Mouse (Mus musculus) small intestine, adult 2 months (tissue): ENCODE measurements at regions not wholly inside any gene's neighbourhood (a gene's known extent, or its start where the extent isn't known, plus 50 kb on each side); places are given as distances from the start of the nearest gene placed in this dataset.
A peak's percentile ranks its signal among the peaks of the same experiment; 100 is the strongest.

Experiments
- H3K27ac ChIP-seq: fragments of 200-500 bp; 2 replicates; pipeline ENCODE4 v1.5.1; 2012; ENCODE audit warnings: low read depth, low read length, control low read depth, inconsistent platforms; ENCODE audit not compliant: insufficient read depth
- H3K27me3 ChIP-seq: fragments of 200-500 bp; 2 replicates; pipeline ENCODE4 v1.6.1; 2012; ENCODE audit warnings: mild to moderate bottlenecking, moderate library complexity, low read length, inconsistent platforms; ENCODE audit not compliant: control insufficient read depth, insufficient read depth
- H3K36me3 ChIP-seq: fragments of 200-500 bp; 2 replicates; pipeline ENCODE4 v1.6.1; 2012; ENCODE audit warnings: mild to moderate bottlenecking, low read length, control low read depth, inconsistent platforms; ENCODE audit not compliant: control insufficient read depth, insufficient read depth
- H3K4me1 ChIP-seq: fragments of 200-500 bp; 2 replicates; pipeline ENCODE4 v1.6.1; 2012; ENCODE audit warnings: low read length, inconsistent platforms, mixed read lengths; ENCODE audit not compliant: control insufficient read depth, insufficient read depth, insufficient read length
- H3K4me3 ChIP-seq: fragments of 200-500 bp; 2 replicates; pipeline ENCODE4 v1.5.1; 2012; ENCODE audit warnings: low read depth, mild to moderate bottlenecking, control low read depth, inconsistent platforms, low read length, moderate library complexity
- CTCF ChIP-seq: fragments of 200-500 bp; IDR thresholded peaks from 2 replicates; pipeline ENCODE4 v1.5.1; 2012; ENCODE audit warnings: low read depth, mild to moderate bottlenecking, control low read depth, inconsistent platforms, low read length, moderate library complexity, mixed read lengths; ENCODE audit not compliant: insufficient replicate concordance, insufficient read length; ENCODE audit errors: extremely low read depth
- POLR2A ChIP-seq: fragments of 200-500 bp; IDR thresholded peaks from 2 replicates; pipeline ENCODE4 v1.6.1; 2012; ENCODE audit warnings: low read depth, mild to moderate bottlenecking, control low read depth, inconsistent platforms, low read length, moderate library complexity
- WGBS: fragments of 180-500 bp; shearing (Covaris S2); methylation state at CpG from one replicate; pipeline ENCODE4 v1.1.7; 2018; 5-methylcytosine and 5-hydroxymethylcytosine counted together

GRCm38 (mm10) chr13:107668509-107668908 is 375.7 kb upstream of the Smim15 start:
- TF ChIP-seq POLR2A, result no peak
- no peak for TF ChIP-seq CTCF
- H3K4me3 ChIP-seq, result no peak overlapping the region
- H3K36me3 ChIP-seq, result no peaks in the 10 kb centered on the region
- H3K27me3 ChIP-seq, result no peaks in the 10 kb centered on the region
- no peak overlapping the region for H3K27ac ChIP-seq
- no peaks in the 10 kb centered on the region for H3K4me1 ChIP-seq
- 67% methylated on average over 4 of the region's 5 CpGs for WGBS

GRCm38 (mm10) chr13:107665775-107666174 is 378.5 kb upstream of the Smim15 start:
- TF ChIP-seq CTCF (no peak), POLR2A (no peak)
- Histone ChIP-seq H3K4me3 (no peak overlapping the region), H3K27ac (no peak overlapping the region), H3K36me3 (no peaks in the 10 kb centered on the region), H3K4me1 (no peaks in the 10 kb centered on the region), H3K27me3 (no peaks in the 10 kb centered on the region)
- 32% methylated on average over 6 of the region's 6 CpGs for WGBS

DNA sequence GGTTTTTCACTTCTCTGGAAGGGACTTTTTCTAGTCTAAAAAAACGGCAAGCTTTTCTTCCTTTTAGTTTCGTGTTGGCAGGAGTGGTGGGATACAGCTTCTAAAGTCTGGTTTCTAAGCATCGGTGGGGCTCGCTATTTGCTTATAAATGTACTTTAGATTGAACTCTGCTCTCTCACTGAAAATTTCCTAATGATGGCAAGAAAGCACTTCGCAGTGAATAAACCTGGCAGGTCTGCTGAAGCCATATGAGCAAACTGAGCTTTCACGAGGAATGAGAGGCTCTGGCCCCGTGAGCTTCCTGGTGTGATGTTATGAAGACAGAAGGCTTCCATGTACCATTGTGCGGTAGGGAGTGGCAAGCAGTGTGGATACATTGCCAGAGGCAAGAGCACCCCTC is 380.0 kb upstream of the Smim15 start:
- H3K27me3 ChIP-seq, result no peaks in the 10 kb centered on the region
- TF ChIP-seq POLR2A (no peak), CTCF (no peak)

GRCm38 (mm10) chr13:107663745-107664144 is 380.5 kb upstream of the Smim15 start:
- no peaks in the 10 kb centered on the region for H3K36me3 ChIP-seq
- H3K27me3 ChIP-seq, result no peaks in the 10 kb centered on the region
- TF ChIP-seq CTCF (no peak), POLR2A (no peak)
- no peaks in the 10 kb centered on the region for H3K4me1 ChIP-seq
- 63% methylated on average over 12 of the region's 12 CpGs for WGBS
- H3K4me3 ChIP-seq, result no peak overlapping the region
- H3K27ac ChIP-seq, result no peak overlapping the region

More for the DNA sequence above, 380.0 kb upstream of the Smim15 start:
- Histone ChIP-seq H3K4me3 (no peak overlapping the region), H3K36me3 (no peaks in the 10 kb centered on the region), H3K27ac (no peak overlapping the region), H3K4me1 (no peaks in the 10 kb centered on the region)
- WGBS, result 44% methylated on average over 8 of the region's 8 CpGs

DNA sequence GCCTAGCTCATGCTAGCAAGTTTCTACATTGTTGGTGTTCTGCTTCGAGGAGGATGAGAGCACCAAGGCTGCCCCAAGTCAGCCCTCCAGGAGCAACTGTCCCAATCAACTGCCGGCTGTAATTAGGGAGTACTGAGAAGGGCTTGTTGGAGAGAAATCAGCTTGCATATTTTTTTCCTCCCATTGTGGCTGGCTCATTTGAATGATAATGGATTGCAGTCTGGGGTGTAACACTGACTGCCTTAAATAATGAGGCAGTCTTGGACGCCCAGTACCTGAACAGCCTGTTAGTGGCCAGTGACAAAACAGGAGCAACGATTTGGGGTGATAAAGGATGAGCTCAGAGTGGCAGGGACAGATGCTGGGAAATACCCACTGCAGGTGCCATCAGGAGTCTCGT is 382.8 kb upstream of the Smim15 start:
- Histone ChIP-seq H3K27me3 (no peaks in the 10 kb centered on the region), H3K27ac (no peak overlapping the region), H3K4me3 (no peak overlapping the region), H3K36me3 (no peaks in the 10 kb centered on the region), H3K4me1 (no peaks in the 10 kb centered on the region)
- WGBS, result 49% methylated on average over 5 of the region's 5 CpGs
- TF ChIP-seq POLR2A (no peak), CTCF (no peak)

DNA sequence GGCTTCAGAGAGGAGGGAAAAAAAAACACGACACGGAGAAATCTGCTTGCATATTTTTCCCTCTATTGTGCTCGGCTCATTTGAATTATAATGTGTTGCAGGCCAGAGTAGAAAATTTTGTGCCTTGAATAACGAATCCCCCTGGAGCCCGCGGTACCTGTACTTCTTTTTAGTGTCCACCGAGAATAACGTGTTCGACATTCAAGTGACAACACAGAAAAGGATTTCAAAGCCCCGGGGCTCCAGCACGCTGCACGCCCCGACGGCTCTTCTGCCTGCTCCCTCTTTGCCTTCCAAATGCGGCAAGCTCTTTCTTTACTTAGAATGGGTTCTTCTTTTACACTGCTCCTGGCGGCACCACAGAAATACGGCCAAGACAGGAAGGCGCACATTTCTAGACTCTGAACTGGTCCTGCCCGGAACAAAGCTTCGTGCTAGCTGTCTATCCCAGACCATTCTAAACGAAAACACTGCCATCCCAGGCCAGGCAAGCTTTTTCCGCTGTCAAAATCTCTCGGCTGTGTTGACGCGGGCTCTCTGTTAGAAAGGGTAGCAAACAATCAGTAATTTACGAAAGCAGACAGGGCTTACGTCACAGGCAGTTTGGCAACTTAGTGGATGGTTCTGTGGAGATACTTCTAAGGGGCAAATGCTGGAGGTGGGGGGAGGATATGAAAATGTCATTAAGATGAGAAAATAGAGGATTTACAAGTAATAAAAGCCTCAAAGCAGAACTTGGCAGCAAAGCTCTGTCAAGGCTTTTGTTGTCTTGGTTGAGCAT is 398.2 kb upstream of the Smim15 start:
- 7% methylated on average over 27 of the region's 27 CpGs for whole genome bisulfite sequencing
- peaks cover 25% of the 10 kb centered on the region for H3K27me3 ChIP-seq
- peak overlapping the region; percentile 33 for H3K4me3 ChIP-seq
- no peak for TF ChIP-seq CTCF
- no peak for TF ChIP-seq POLR2A
- H3K36me3 ChIP-seq, result no peaks in the 10 kb centered on the region
- H3K4me1 ChIP-seq, result peaks cover 6% of the 10 kb centered on the region; the same call in 1 of the 2 replicates
- H3K27ac ChIP-seq, result no peak overlapping the region

GRCm38 (mm10) chr13:107645121-107645864 is 399.0 kb upstream of the Smim15 start:
- no peak overlapping the region for H3K27ac ChIP-seq
- H3K36me3 ChIP-seq, result no peaks in the 10 kb centered on the region
- TF ChIP-seq CTCF (no peak), POLR2A (no peak)
- H3K4me3 ChIP-seq, result peak overlapping the region; percentile 34
- H3K4me1 ChIP-seq, result peaks cover 6% of the 10 kb centered on the region; the same call in 1 of the 2 replicates
- 12% methylated on average over 36 of the region's 36 CpGs for WGBS
- H3K27me3 ChIP-seq, result peaks cover 25% of the 10 kb centered on the region
